Mouse (Mus musculus) left cerebral cortex, postnatal 25 days (tissue): ENCODE measurements around the gene Plscr1. TPM values are rescaled to one million over a fixed set of nuclear protein-coding genes. Genes with fewer than 3 reads are reported as not detected.

Experiments used
- DNase-seq, 2 experiments: peaks; one replicate each; pipeline ENCODE4 v3.0.0; 2022; ENCODE audit warnings: low spot score in 2 of 2, mixed read lengths in 1 of 2
- intact Hi-C: fragments of 180-260 bp; cut with DNase I; formaldehyde crosslinking; loops from one replicate; pipeline ENCODE4 v1.15.1; 2025
- total RNA-seq, 2 experiments: library from RNA; stranded (reverse); gene quantifications; 2 replicates each; pipeline ENCODE4 v1.2.3; 2021

Plscr1 gene
- total RNA-seq, result 1 to 10 TPM; 1.3 to 1.6 TPM

- DNase-seq, result no peak
- intact Hi-C loops, result no loop called here
Observed at GRCm38 (mm10) chr9:92249447-92249852, at the start of gene Plscr1. TSS of gene Plscr1 (plus strand) at chr9:92249750.

GRCm38 (mm10) chr9:92204397-92204796 is 45.2 kb upstream of the Plscr1 start:
- DNase-seq, result no peak
- intact Hi-C loops, result loop anchor here (1.0 kb wide), 1 partner anchor 57 kb away; no protein-coding TSS in a partner anchor

GRCm38 (mm10) chr9:92207307-92207706 is 42.2 kb upstream of the Plscr1 start:
- DNase-seq, result peak; percentile 52 to 55
- intact Hi-C loops, result loop anchor here (5.0 kb wide), 1 partner anchor 1510 kb away; no protein-coding TSS in a partner anchor

GRCm38 (mm10) chr9:92207757-92208156 is 41.8 kb upstream of the Plscr1 start:
- no peak for DNase-seq
- intact Hi-C loops, result loop anchor here (5.0 kb wide), 1 partner anchor 1510 kb away; no protein-coding TSS in a partner anchor

- intact Hi-C loops, result loop anchor here (5.0 to 10.0 kb wide), 2 partner anchors 665 to 1513 kb away; no protein-coding TSS in a partner anchor
- DNase-seq, result no peak
Observed at GRCm38 (mm10) chr9:92209850-92210249, 39.7 kb upstream of the Plscr1 start.

- DNase-seq, result no peak
- intact Hi-C loops, result loop anchor here (10.0 kb wide), 1 partner anchor 664 kb away; no protein-coding TSS in a partner anchor
Observed at GRCm38 (mm10) chr9:92210386-92210967, 39.1 kb upstream of the Plscr1 start.

- no peak for DNase-seq
- intact Hi-C loops, result loop anchor here (10.0 kb wide), 1 partner anchor 664 kb away; no protein-coding TSS in a partner anchor
Observed at GRCm38 (mm10) chr9:92211048-92211447, 38.5 kb upstream of the Plscr1 start.

- intact Hi-C loops, result loop anchor here (2.0 to 10.0 kb wide), 3 partner anchors 157 to 657 kb away; no protein-coding TSS in a partner anchor
- DNase-seq, result peak; percentile 11 to 15
Observed at GRCm38 (mm10) chr9:92217484-92217883, 32.1 kb upstream of the Plscr1 start.

- intact Hi-C loops, result loop anchor here (2.0 to 10.0 kb wide), 3 partner anchors 157 to 657 kb away; no protein-coding TSS in a partner anchor
- DNase-seq, result no peak
Observed at GRCm38 (mm10) chr9:92217896-92218295, 31.7 kb upstream of the Plscr1 start.

GRCm38 (mm10) chr9:92220151-92220550 is 29.4 kb upstream of the Plscr1 start:
- intact Hi-C loops, result no loop called here
- DNase-seq, result no peak

GRCm38 (mm10) chr9:92221480-92221879 is 28.1 kb upstream of the Plscr1 start:
- intact Hi-C loops, result no loop called here
- DNase-seq, result no peak

- intact Hi-C loops, result loop anchor here (5.0 kb wide), 1 partner anchor 93 kb away; no protein-coding TSS in a partner anchor
- no peak for DNase-seq
Observed at GRCm38 (mm10) chr9:92224598-92225231, 24.8 kb upstream of the Plscr1 start.

- DNase-seq, result no peak
- intact Hi-C loops, result loop anchor here (5.0 kb wide), 1 partner anchor 91 kb away; no protein-coding TSS in a partner anchor
Observed at GRCm38 (mm10) chr9:92226127-92226655, 23.4 kb upstream of the Plscr1 start.

- intact Hi-C loops, result loop anchor here (5.0 kb wide), 1 partner anchor 91 kb away; no protein-coding TSS in a partner anchor
- DNase-seq, result no peak
Observed at GRCm38 (mm10) chr9:92226795-92227194, 22.8 kb upstream of the Plscr1 start.

GRCm38 (mm10) chr9:92228867-92229832 is 20.4 kb upstream of the Plscr1 start:
- no peak for DNase-seq
- intact Hi-C loops, result loop anchor here (5.0 kb wide), 1 partner anchor 88 kb away; no protein-coding TSS in a partner anchor

- no peak for DNase-seq
- intact Hi-C loops, result loop anchor here (5.0 kb wide), 1 partner anchor 87 kb away; no protein-coding TSS in a partner anchor
Observed at GRCm38 (mm10) chr9:92229833-92230205, 19.7 kb upstream of the Plscr1 start.

GRCm38 (mm10) chr9:92234901-92235458 is 14.6 kb upstream of the Plscr1 start:
- DNase-seq, result no peak
- intact Hi-C loops, result no loop called here

GRCm38 (mm10) chr9:92248773-92249446 is 640 bp upstream of the Plscr1 start:
- intact Hi-C loops, result no loop called here
- no peak for DNase-seq
